Mouse (Mus musculus) granulocyte monocyte progenitor cell, adult 5-6 weeks (primary cell): ENCODE results near the gene Dynlt1f. TPM values are rescaled to one million over a fixed set of nuclear protein-coding genes. Genes with fewer than 3 reads are reported as not detected.
"Not testable (repeated sequence)": the region's sequence is repeated elsewhere in the genome, so short reads cannot be mapped to it uniquely, and the experiment has no call there.

Experiments used
- ATAC-seq: replicated peaks from 2 replicates; pipeline ENCODE4 v1.8.0; 2016; ENCODE audit warnings: mild to moderate bottlenecking, moderate TSS enrichment, inconsistent platforms; ENCODE audit not compliant: poor library complexity, severe bottlenecking
- total RNA-seq, 2 experiments: library from RNA; stranded (forward) in 1 of 2; stranded (reverse) in 1 of 2; fragments of 200-712, 200-1000 nt in 1 of 2; fragments of >200 nt in 1 of 2; fragmentation: Nextera tagmentation in 1 of 2; gene quantifications; 2 replicates each; pipeline ENCODE4 v1.2.3; 2014 to 2017

The Dynlt1f gene
- total RNA-seq, 2 experiments from 2014 or later, result 150 to 170 TPM

DNA sequence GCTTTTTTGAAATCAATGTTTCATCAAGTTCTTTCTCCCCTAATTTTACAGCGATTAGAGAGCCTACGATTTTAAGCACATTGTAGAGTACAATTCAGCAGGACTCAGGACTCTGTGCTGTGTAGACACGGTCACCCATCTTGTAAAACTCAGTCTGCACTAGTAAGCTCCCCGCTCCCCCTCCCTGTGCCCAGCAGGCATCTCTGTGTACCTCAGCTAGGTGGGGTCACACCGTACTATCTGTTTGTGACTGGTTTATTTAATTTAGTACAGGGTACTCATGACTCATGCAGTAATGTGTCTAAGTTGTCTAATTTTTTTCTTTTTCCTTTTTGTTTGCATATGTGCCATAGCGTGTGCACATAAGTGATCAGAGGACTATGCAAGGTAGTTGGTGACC is 22.9 kb downstream of the Dynlt1f start:
- not testable (repeated sequence) for ATAC-seq

DNA sequence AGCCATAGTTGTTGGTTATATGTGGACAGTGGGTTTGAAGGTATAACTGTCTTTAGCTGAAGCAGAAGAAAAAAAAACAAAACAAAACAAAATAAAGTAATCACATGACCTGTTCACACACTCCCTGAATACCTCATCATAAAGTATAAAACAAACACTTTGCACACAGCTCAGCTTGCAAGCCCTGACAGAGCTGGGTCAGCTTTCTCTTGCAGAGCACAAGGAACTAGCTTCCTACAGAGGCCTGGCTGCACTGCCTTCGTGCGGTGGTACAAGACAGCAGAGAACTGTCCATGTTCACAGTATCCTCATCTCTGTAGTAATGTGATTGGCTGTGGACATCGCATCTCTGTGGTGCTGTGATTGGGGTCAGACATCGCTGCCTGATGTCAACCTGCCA is 25.3 kb downstream of the Dynlt1f start:
- ATAC-seq, result not testable (repeated sequence)

- ATAC-seq, result not testable (repeated sequence)
Observed at GRCm38 (mm10) chr17:6624926-6625558, 30.7 kb downstream of the Dynlt1f start.

DNA sequence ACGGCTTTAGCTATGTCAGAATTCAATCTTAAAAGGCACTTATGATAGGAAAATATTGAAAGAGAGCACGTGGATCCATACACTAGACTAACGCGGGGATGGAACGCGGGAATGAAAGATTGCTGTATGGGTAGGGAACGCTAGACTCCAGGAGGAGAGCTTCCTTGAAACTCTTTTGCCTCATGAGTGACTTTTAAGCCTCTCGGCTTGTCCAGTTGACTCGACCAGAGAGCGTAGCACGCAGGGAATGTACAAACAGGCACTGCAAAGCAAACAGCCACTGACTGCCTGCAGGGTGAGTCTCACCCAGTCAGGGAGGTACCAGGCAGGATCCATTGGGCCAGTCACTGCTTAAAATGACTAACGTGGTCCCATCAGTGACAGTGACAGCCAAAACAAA is 33.7 kb downstream of the Dynlt1f start:
- not testable (repeated sequence) for ATAC-seq

- not testable (repeated sequence) for ATAC-seq
Observed at GRCm38 (mm10) chr17:6620730-6621451, 34.8 kb downstream of the Dynlt1f start.

DNA sequence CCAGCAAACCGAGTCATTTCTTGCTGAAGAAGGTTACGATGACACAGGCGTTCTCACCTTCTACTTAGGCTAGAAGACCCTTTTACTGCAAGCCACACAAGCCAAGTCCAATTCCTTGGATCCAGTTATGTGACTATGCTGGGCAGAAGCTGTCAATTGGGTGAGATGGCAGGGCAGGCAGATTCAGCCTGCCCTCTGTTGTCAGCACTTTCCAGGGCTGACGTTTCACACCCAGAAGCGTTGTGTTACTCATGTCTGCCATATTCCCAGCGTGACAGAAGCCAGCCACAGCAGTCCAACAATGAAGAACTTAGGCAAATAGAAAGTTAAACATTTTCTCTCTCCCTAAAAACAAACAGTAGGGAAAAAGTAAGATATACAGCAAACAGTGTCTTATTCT is 35.7 kb downstream of the Dynlt1f start:
- ATAC-seq, result not testable (repeated sequence)

GRCm38 (mm10) chr17:6619271-6619670 is 36.4 kb downstream of the Dynlt1f start:
- ATAC-seq, result not testable (repeated sequence)

DNA sequence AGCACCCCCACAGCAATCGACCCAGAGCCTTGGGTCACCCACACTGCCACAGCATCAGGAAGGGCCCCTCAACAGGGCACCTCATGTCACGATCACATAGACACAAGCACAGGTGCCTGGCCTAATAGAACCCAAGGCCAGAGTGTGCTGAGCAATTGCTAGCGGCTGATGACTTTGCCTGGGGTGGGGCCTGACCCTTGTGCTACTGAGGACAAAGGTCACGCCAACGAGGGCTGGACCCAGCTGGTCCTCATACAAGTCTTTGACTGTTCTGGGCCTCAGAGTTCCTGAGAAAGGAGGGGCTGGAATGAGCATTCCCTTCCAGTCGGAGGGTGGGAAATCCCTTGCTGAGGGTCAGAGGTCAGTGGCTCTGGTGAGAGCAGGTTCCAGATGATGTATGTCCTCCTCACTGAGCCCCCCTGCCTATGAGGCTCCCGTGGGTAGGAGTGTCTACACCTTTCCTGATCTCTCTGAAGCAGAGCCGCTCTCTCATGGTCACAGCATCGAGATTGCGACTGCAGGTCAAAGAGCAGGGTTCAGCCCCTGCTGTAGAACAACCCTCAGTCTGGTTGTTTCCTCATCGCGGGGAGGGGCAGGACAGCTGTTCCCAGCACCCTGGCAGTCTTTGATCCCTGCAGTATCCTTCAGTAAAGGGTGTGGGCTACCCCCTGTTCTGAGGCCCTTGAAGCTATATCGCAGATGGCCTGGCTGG is 37.9 kb downstream of the Dynlt1f start:
- not testable (repeated sequence) for ATAC-seq

- not testable (repeated sequence) for ATAC-seq
Observed at GRCm38 (mm10) chr17:6616731-6617130, 39.0 kb downstream of the Dynlt1f start.

DNA sequence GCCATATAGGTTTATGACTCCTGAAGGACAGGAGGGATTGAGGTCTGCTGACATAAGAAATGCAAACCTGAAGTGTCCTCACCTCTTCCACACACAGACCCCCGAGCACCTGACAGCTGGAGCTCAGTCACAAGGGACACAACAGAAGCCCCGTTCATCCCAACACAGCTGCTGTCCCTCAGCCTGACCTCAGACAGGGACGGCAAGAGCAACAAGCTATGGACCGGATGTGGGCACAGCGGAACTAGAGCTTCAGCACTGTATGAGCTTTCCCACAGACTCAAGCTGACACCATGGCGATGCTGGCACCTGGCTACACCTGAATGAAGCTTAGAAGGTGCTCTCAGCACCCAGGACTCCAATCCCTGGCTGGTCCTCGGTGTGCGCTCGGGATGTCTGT is 41.4 kb downstream of the Dynlt1f start:
- not testable (repeated sequence) for ATAC-seq

DNA sequence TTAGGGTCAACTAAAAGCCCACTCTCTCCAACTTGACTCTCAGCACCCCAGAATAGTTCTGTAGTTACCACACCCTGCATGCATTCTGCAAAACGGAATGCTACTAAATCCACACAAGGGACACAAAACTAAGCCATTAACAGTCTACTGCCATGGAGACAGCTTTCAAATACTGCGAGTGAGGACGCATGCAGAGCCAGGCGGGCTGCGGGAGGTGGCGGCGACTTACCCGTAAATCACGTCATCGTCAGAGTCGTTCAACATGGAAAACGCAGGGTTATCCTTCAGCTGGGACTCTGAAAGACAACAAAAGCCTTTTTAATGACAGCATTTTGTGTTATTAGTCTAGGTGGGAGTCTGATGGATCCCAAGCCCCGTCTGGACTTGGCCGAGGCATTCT is 42.2 kb downstream of the Dynlt1f start:
- not testable (repeated sequence) for ATAC-seq

- ATAC-seq, result not testable (repeated sequence)
Observed at GRCm38 (mm10) chr17:6605347-6605746, 50.4 kb downstream of the Dynlt1f start.

DNA sequence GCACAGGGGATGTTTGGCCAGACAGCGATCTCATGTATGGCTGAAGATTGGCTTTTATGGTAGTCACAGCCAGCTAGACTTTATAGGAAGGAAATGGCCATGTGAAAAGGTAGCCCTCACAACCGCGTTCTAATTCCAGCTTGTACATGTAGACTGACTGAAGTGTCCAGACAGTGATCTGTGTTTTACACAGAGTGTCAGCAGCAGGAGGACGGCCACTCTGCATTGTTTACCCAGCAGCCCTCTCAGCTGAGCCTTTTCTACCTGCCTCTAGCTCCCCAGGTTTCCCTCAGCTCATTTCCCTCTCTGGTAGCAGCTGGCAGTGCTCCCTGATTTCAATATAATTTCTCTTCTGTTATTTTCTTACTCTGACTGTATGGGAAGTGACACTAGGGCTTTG is 53.5 kb downstream of the Dynlt1f start:
- peak; percentile 45; the same call in 1 of the 2 replicates for ATAC-seq

- peak; percentile 98 for ATAC-seq
Observed at GRCm38 (mm10) chr17:6601204-6601911, 54.3 kb downstream of the Dynlt1f start, which contains the start of gene Dynlt1c. Gene Dynlt1c, plus strand, starts transcription at chr17:6601671.

DNA sequence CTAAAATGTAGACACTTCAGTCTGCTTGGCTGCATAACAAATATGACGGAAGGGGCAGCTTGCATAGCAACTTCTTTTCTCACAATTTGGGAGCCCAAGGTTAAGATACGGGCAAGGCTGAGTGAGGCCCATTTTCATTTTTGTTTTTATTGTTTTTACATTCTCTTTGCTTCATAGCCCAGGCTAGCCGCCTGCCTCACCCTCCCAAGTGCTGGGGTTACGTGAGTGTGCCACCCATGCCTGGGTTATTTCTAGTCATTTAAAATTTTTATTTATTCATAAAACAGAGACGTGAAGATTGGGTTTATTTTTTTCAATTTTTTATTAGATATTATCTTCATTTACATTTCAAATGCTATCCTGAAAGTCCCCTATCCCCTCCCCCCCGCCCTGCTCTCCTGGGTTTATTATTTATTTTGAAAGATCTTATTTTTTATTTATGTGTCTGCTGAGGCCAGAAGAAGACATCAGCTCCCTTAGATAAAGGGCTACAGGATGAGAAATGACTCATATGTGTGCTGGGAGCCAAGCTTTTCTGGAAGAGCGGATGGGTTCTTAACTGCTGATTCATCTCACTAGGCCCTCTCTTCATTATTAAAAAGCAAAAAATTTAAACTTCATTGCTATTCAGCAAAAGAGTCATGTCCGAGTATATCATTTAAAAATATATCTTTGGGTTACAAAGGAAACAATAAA is 55.3 kb downstream of the Dynlt1f start:
- not testable (repeated sequence) for ATAC-seq

GRCm38 (mm10) chr17:6598356-6598755 is 57.3 kb downstream of the Dynlt1f start:
- ATAC-seq, result not testable (repeated sequence)
